Mouse (Mus musculus): ENCODE data around the gene Foxn3. TPM values are rescaled to one million over a fixed set of nuclear protein-coding genes. Genes with fewer than 3 reads are reported as not detected.
A peak's percentile ranks its signal among the peaks of the same experiment; 100 is the strongest.

Gene Foxn3
- polyA plus RNA-seq, 1 experiment from 2014 or later, result 66.2 TPM

- H3K9me3 ChIP-seq (replicated peaks), result no peaks in the 10 kb centered on the region
- H3K27ac ChIP-seq (ENCODE audit: poor library complexity, severe bottlenecking), result no peak overlapping the region
- ATAC-seq (ENCODE audit: insufficient number of reproducible peaks, low FRiP score), result no peak
- no peaks in the 10 kb centered on the region for H3K27me3 ChIP-seq (replicated peaks)
- H3K36me3 ChIP-seq, result no peaks in the 10 kb centered on the region
- no peak overlapping the region for H3K4me3 ChIP-seq
- H3K4me1 ChIP-seq (replicated peaks), result peaks cover 17% of the 10 kb centered on the region
- 62% methylated on average over 15 of the region's 15 CpGs for WGBS
- H3K4me2 ChIP-seq, result peak overlapping the region; percentile 46
- H3K9ac ChIP-seq, result no peak overlapping the region
Measured at GRCm38 (mm10) chr12:99544262-99545128, 18.9 kb downstream of the Foxn3 start.

GRCm38 (mm10) chr12:99543421-99544195 lies 19.8 kb downstream of the Foxn3 start:
- Histone ChIP-seq H3K27ac (ENCODE audit: poor library complexity, severe bottlenecking) (no peak overlapping the region), H3K4me1 (replicated peaks) (peaks cover 17% of the 10 kb centered on the region), H3K4me3 (no peak overlapping the region), H3K4me2 (no peak overlapping the region), H3K9ac (no peak overlapping the region), H3K27me3 (replicated peaks) (no peaks in the 10 kb centered on the region), H3K9me3 (replicated peaks) (no peaks in the 10 kb centered on the region), H3K36me3 (no peaks in the 10 kb centered on the region)
- WGBS, result 87% methylated on average over 7 of the region's 7 CpGs
- no peak for ATAC-seq (ENCODE audit: insufficient number of reproducible peaks, low FRiP score)

DNA sequence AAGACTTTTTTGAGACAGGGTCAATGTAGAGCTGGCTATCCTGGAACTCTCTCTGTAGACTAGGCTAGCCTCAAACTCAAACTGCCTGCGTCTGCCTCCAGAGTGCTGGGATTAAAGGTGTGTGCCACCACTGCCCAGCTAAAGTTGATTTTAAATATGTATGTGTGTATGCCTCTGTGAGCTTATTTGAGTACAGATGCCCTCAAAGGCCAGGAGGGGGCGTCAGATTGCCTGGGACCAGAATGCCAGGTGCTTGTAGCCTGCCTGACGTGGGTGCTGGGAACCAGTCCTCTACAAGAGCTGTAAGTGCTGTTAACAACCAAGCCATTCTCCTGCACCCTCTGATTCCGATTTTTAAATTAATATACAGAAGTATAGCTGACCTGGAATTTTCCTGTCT lies 23.2 kb downstream of the Foxn3 start:
- Histone ChIP-seq H3K27me3 (replicated peaks) (no peaks in the 10 kb centered on the region), H3K27ac (ENCODE audit: poor library complexity, severe bottlenecking) (no peak overlapping the region), H3K4me1 (replicated peaks) (peaks cover 6% of the 10 kb centered on the region), H3K4me2 (no peak overlapping the region), H3K36me3 (peaks cover 11% of the 10 kb centered on the region; the same call in 1 of the 2 replicates), H3K9ac (no peak overlapping the region), H3K9me3 (replicated peaks) (peaks cover 9% of the 10 kb centered on the region), H3K4me3 (no peak overlapping the region)
- 88% methylated on average over 4 of the region's 4 CpGs for WGBS
- ATAC-seq (ENCODE audit: insufficient number of reproducible peaks, low FRiP score), result no peak

DNA sequence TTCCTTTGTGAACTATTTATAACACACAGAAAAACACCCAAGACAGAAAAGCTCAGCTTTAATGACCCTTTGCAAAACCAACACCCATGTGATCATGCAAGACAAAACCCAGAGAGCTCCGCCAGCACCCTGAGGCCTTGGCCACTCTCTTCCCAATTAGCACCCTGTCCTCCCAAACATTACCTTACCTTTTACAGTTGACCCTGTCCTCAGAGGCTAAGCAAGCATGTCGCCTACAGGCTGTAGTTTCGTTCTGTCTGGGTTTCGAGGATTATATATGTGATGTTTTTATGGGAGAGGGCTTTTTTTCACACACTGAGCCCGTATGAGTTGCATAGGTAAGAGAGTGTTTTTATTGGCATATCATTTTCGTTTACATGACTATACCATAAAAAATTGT lies 26.1 kb downstream of the Foxn3 start:
- no peak overlapping the region for H3K27ac ChIP-seq (ENCODE audit: poor library complexity, severe bottlenecking)
- no peak overlapping the region for H3K4me2 ChIP-seq
- no peak overlapping the region for H3K9ac ChIP-seq
- WGBS, result 87% methylated on average over 6 of the region's 6 CpGs
- no peaks in the 10 kb centered on the region for H3K4me1 ChIP-seq (replicated peaks)
- no peak for ATAC-seq (ENCODE audit: insufficient number of reproducible peaks, low FRiP score)
- H3K36me3 ChIP-seq, result peaks cover 26% of the 10 kb centered on the region
- no peak overlapping the region for H3K4me3 ChIP-seq
- no peaks in the 10 kb centered on the region for H3K27me3 ChIP-seq (replicated peaks)
- H3K9me3 ChIP-seq (replicated peaks), result peaks cover 17% of the 10 kb centered on the region

DNA sequence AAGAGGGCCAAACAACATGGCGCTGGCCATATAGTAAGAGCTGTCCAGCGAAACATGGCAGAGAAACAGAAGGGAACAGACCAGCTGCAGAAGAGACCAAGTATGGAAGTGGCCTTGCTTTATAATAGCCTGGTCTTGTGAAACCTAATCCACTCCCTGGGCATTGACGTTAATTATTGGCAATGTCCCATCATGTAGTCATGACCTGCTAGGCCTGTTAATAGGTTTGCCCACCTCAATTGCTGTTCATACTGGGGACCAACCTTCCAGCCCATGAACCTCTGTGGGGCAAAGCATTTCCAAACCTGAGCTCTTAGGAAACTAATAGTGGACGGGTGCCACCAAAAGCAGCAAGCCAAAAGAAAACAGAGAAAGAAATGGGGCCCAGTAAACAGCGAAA lies 27.0 kb downstream of the Foxn3 start:
- H3K27me3 ChIP-seq (replicated peaks), result no peaks in the 10 kb centered on the region
- no peak for ATAC-seq (ENCODE audit: insufficient number of reproducible peaks, low FRiP score)
- H3K4me3 ChIP-seq, result no peak overlapping the region
- H3K4me2 ChIP-seq, result no peak overlapping the region
- H3K36me3 ChIP-seq, result peaks cover 26% of the 10 kb centered on the region
- no peak overlapping the region for H3K27ac ChIP-seq (ENCODE audit: poor library complexity, severe bottlenecking)
- no peaks in the 10 kb centered on the region for H3K4me1 ChIP-seq (replicated peaks)
- peaks cover 17% of the 10 kb centered on the region for H3K9me3 ChIP-seq (replicated peaks)
- no peak overlapping the region for H3K9ac ChIP-seq
- WGBS, result 90% methylated on average over 5 of the region's 5 CpGs

GRCm38 (mm10) chr12:99532342-99532741 lies 31.0 kb downstream of the Foxn3 start:
- peaks cover 17% of the 10 kb centered on the region for H3K9me3 ChIP-seq (replicated peaks)
- H3K27ac ChIP-seq (ENCODE audit: poor library complexity, severe bottlenecking), result no peak overlapping the region
- peaks cover 32% of the 10 kb centered on the region for H3K4me1 ChIP-seq (replicated peaks)
- no peak for ATAC-seq (ENCODE audit: insufficient number of reproducible peaks, low FRiP score)
- no peak overlapping the region for H3K4me2 ChIP-seq
- no peaks in the 10 kb centered on the region for H3K27me3 ChIP-seq (replicated peaks)
- no peak overlapping the region for H3K9ac ChIP-seq
- H3K4me3 ChIP-seq, result no peak overlapping the region
- H3K36me3 ChIP-seq, result peaks cover 26% of the 10 kb centered on the region
- WGBS, result 76% methylated on average over 7 of the region's 7 CpGs

- no peak overlapping the region for H3K9ac ChIP-seq
- peak overlapping the region; percentile 55 for H3K27ac ChIP-seq (ENCODE audit: poor library complexity, severe bottlenecking)
- WGBS, result 57% methylated on average over 17 of the region's 17 CpGs
- no peak overlapping the region for H3K4me2 ChIP-seq
- peaks cover 6% of the 10 kb centered on the region for H3K9me3 ChIP-seq (replicated peaks)
- H3K27me3 ChIP-seq (replicated peaks), result no peaks in the 10 kb centered on the region
- H3K4me3 ChIP-seq, result no peak overlapping the region
- ATAC-seq (ENCODE audit: insufficient number of reproducible peaks, low FRiP score), result 0 out of 2 replicates have a peak, but pooled peaks have one; percentile 64
- peaks cover 39% of the 10 kb centered on the region for H3K4me1 ChIP-seq (replicated peaks)
- H3K36me3 ChIP-seq, result peaks cover 14% of the 10 kb centered on the region
Measured at GRCm38 (mm10) chr12:99529687-99530411, 33.5 kb downstream of the Foxn3 start.

GRCm38 (mm10) chr12:99528958-99529357 lies 34.4 kb downstream of the Foxn3 start:
- no peak for ATAC-seq (ENCODE audit: insufficient number of reproducible peaks, low FRiP score)
- Histone ChIP-seq H3K4me1 (replicated peaks) (peaks cover 43% of the 10 kb centered on the region), H3K9me3 (replicated peaks) (no peaks in the 10 kb centered on the region), H3K9ac (no peak overlapping the region), H3K4me2 (no peak overlapping the region), H3K27ac (ENCODE audit: poor library complexity, severe bottlenecking) (0 out of 2 replicates have a peak overlapping the region, but pooled peaks have one; percentile 55), H3K4me3 (no peak overlapping the region), H3K27me3 (replicated peaks) (no peaks in the 10 kb centered on the region), H3K36me3 (peaks cover 6% of the 10 kb centered on the region)
- 68% methylated on average over 5 of the region's 5 CpGs for WGBS

- no peak for ATAC-seq (ENCODE audit: insufficient number of reproducible peaks, low FRiP score)
- no peak overlapping the region for H3K27ac ChIP-seq (ENCODE audit: poor library complexity, severe bottlenecking)
- no peaks in the 10 kb centered on the region for H3K9me3 ChIP-seq (replicated peaks)
- no peak overlapping the region for H3K4me3 ChIP-seq
- WGBS, result 78% methylated on average over 6 of the region's 6 CpGs
- no peak overlapping the region for H3K9ac ChIP-seq
- no peaks in the 10 kb centered on the region for H3K27me3 ChIP-seq (replicated peaks)
- H3K36me3 ChIP-seq, result no peaks in the 10 kb centered on the region
- H3K4me1 ChIP-seq (replicated peaks), result peaks cover 43% of the 10 kb centered on the region
- H3K4me2 ChIP-seq, result no peak overlapping the region
Measured at GRCm38 (mm10) chr12:99527452-99527851, 35.9 kb downstream of the Foxn3 start.

DNA sequence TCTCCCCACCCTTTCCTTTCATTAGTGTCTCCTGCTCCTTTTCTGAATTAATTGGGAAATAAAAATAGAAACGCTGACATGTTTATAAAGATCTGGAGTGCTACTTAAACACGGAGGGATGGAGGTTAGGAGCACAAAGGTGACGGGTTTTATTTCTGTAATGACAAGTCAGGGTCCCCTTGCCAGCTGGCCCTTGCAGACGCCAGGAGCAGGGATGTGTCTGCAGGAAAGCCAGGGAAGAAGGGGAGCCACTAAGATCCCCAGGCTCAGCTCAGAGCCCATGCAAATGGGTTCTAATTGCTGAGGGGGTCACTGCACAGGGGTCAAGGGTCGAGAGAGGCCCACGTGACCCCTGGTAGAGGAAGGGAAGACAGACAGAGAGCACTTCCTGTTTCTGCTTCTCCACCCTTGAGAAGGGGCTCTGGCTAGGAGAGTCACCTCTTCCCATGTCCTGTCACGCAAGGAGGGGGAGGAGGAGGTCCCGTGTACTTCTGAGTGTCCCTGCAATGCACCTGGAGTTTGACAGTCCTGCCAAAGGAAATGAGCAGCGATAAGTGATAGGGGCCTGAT lies 36.7 kb downstream of the Foxn3 start:
- no peaks in the 10 kb centered on the region for H3K27me3 ChIP-seq (replicated peaks)
- no peaks in the 10 kb centered on the region; the same call in 1 of the 2 replicates for H3K36me3 ChIP-seq
- no peak for ATAC-seq (ENCODE audit: insufficient number of reproducible peaks, low FRiP score)
- H3K9ac ChIP-seq, result no peak overlapping the region
- no peaks in the 10 kb centered on the region for H3K9me3 ChIP-seq (replicated peaks)
- H3K27ac ChIP-seq (ENCODE audit: poor library complexity, severe bottlenecking), result no peak overlapping the region
- H3K4me1 ChIP-seq (replicated peaks), result peaks cover 43% of the 10 kb centered on the region
- no peak overlapping the region for H3K4me2 ChIP-seq
- no peak overlapping the region for H3K4me3 ChIP-seq
- 60% methylated on average over 9 of the region's 9 CpGs for WGBS
